Mouse (Mus musculus) neural tube, embryonic 15.5 days (tissue): ENCODE data around the gene Vegfb. TPM values are rescaled to one million over a fixed set of nuclear protein-coding genes. Genes with fewer than 3 reads are reported as not detected.

Source experiments
- ATAC-seq: fragments of 200-750 bp; cut with Nextera tagmentation; 2 replicates; pipeline ENCODE4 v1.8.0; 2017; ENCODE audit warnings: mild to moderate bottlenecking, moderate TSS enrichment, moderate library complexity; ENCODE audit not compliant: low FRiP score
- H3K27ac ChIP-seq: fragments of 300-500 bp; sonication (generic); replicated peaks from 2 replicates; pipeline ENCODE4 v1.5.1; 2015; ENCODE audit warnings: mild to moderate bottlenecking, inconsistent platforms
- H3K27me3 ChIP-seq: fragments of 300-500 bp; sonication (generic); replicated peaks from 2 replicates; pipeline ENCODE4 v1.6.1; 2015; ENCODE audit warnings: inconsistent platforms
- H3K36me3 ChIP-seq: fragments of 300-500 bp; sonication (generic); 2 replicates; pipeline ENCODE4 v1.6.1; 2015; ENCODE audit warnings: inconsistent platforms
- H3K4me1 ChIP-seq: fragments of 300-500 bp; sonication (generic); 2 replicates; pipeline ENCODE4 v1.6.1; 2015; ENCODE audit warnings: inconsistent platforms
- H3K4me2 ChIP-seq: fragments of 300-500 bp; sonication (generic); 2 replicates; pipeline ENCODE4 v1.6.1; 2015; ENCODE audit warnings: inconsistent platforms, mild to moderate bottlenecking, moderate library complexity
- H3K4me3 ChIP-seq: fragments of 300-500 bp; sonication (generic); replicated peaks from 2 replicates; pipeline ENCODE4 v1.5.1; 2015; ENCODE audit warnings: mild to moderate bottlenecking, inconsistent platforms
- H3K9ac ChIP-seq: fragments of 300-500 bp; sonication (generic); replicated peaks from 2 replicates; pipeline ENCODE4 v1.6.1; 2015; ENCODE audit warnings: mild to moderate bottlenecking, inconsistent platforms
- H3K9me3 ChIP-seq: fragments of 300-500 bp; sonication (generic); replicated peaks from 2 replicates; pipeline ENCODE4 v1.6.1; 2016; ENCODE audit warnings: inconsistent platforms
- WGBS: fragments of 180-500 bp; shearing (Covaris S2); methylation state at CpG from one replicate; pipeline ENCODE4 v1.1.7; 2015; ENCODE audit warnings: mixed read lengths; 5-methylcytosine and 5-hydroxymethylcytosine counted together
- polyA plus RNA-seq: library from polyadenylated mRNA; unstranded; fragments of >200 nt; fragmentation: Nextera tagmentation; extraction: Ambion mirVana; gene quantifications from 2 replicates; pipeline ENCODE4 v1.2.1, GENCODE M21; 2015

Gene Vegfb
- polyA plus RNA-seq, 1 experiment from 2014 or later, result 83.1 TPM

- no peaks in the 10 kb centered on the region for H3K9me3 ChIP-seq
- peak overlapping the region; percentile 44; the same call in 1 of the 2 replicates for H3K9ac ChIP-seq
- 10% methylated on average over 15 of the region's 15 CpGs for WGBS
- no peak for ATAC-seq
- no peaks in the 10 kb centered on the region for H3K36me3 ChIP-seq
- H3K27ac ChIP-seq, result no peak overlapping the region
- peak overlapping the region; percentile 45 for H3K4me3 ChIP-seq
- peak overlapping the region; percentile 57 for H3K4me2 ChIP-seq
- peaks cover 12% of the 10 kb centered on the region for H3K27me3 ChIP-seq
- H3K4me1 ChIP-seq, result peaks cover 27% of the 10 kb centered on the region
Observed at GRCm38 (mm10) chr19:6968491-6969271, 18.8 kb downstream of the Vegfb start.

- ATAC-seq, result no peak
- WGBS, result 86% methylated on average over 10 of the region's 10 CpGs
- no peak overlapping the region for H3K27ac ChIP-seq
- peaks cover 16% of the 10 kb centered on the region; the same call in 1 of the 2 replicates for H3K36me3 ChIP-seq
- no peaks in the 10 kb centered on the region for H3K27me3 ChIP-seq
- no peak overlapping the region for H3K9ac ChIP-seq
- H3K9me3 ChIP-seq, result no peaks in the 10 kb centered on the region
- no peak overlapping the region for H3K4me3 ChIP-seq
- no peak overlapping the region for H3K4me2 ChIP-seq
- H3K4me1 ChIP-seq, result peaks cover 18% of the 10 kb centered on the region
Observed at GRCm38 (mm10) chr19:6956461-6956860, 31.0 kb downstream of the Vegfb start.

- no peak overlapping the region for H3K4me2 ChIP-seq
- no peaks in the 10 kb centered on the region for H3K27me3 ChIP-seq
- H3K4me3 ChIP-seq, result no peak overlapping the region
- H3K9me3 ChIP-seq, result no peaks in the 10 kb centered on the region
- H3K27ac ChIP-seq, result no peak overlapping the region
- WGBS, result 91% methylated on average over 7 of the region's 7 CpGs
- peaks cover 16% of the 10 kb centered on the region; the same call in 1 of the 2 replicates for H3K36me3 ChIP-seq
- no peak overlapping the region for H3K9ac ChIP-seq
- H3K4me1 ChIP-seq, result peaks cover 18% of the 10 kb centered on the region
- ATAC-seq, result no peak
Observed at GRCm38 (mm10) chr19:6955424-6955823, 32.0 kb downstream of the Vegfb start.

- 58% methylated on average over 9 of the region's 9 CpGs for WGBS
- Histone ChIP-seq H3K27ac (no peak overlapping the region), H3K9ac (no peak overlapping the region), H3K27me3 (no peaks in the 10 kb centered on the region), H3K9me3 (no peaks in the 10 kb centered on the region), H3K4me3 (no peak overlapping the region), H3K4me1 (peaks cover 32% of the 10 kb centered on the region), H3K36me3 (peaks cover 13% of the 10 kb centered on the region; the same call in 1 of the 2 replicates), H3K4me2 (no peak overlapping the region)
- ATAC-seq, result no peak
Observed at GRCm38 (mm10) chr19:6954046-6954445, 33.4 kb downstream of the Vegfb start.

GRCm38 (mm10) chr19:6952712-6953037, 34.8 kb downstream of the Vegfb start:
- peak overlapping the region; percentile 56 for H3K4me3 ChIP-seq
- no peaks in the 10 kb centered on the region for H3K9me3 ChIP-seq
- H3K4me1 ChIP-seq, result peaks cover 33% of the 10 kb centered on the region
- peak overlapping the region; percentile 90 for H3K27ac ChIP-seq
- 42% methylated on average over 3 of the region's 3 CpGs for WGBS
- H3K4me2 ChIP-seq, result peak overlapping the region; percentile 99
- peaks cover 11% of the 10 kb centered on the region; the same call in 1 of the 2 replicates for H3K36me3 ChIP-seq
- ATAC-seq, result no peak
- H3K9ac ChIP-seq, result peak overlapping the region; percentile 58
- H3K27me3 ChIP-seq, result no peaks in the 10 kb centered on the region

GRCm38 (mm10) chr19:6951994-6952711, 35.3 kb downstream of the Vegfb start:
- Histone ChIP-seq H3K9ac (peak overlapping the region; percentile 58), H3K27ac (peak overlapping the region; percentile 90), H3K4me3 (peak overlapping the region; percentile 56), H3K4me2 (peak overlapping the region; percentile 99), H3K9me3 (no peaks in the 10 kb centered on the region), H3K4me1 (peaks cover 33% of the 10 kb centered on the region), H3K36me3 (peaks cover 11% of the 10 kb centered on the region; the same call in 1 of the 2 replicates), H3K27me3 (no peaks in the 10 kb centered on the region)
- WGBS, result 4% methylated on average over 31 of the region's 31 CpGs
- peak; percentile 33 for ATAC-seq

- ATAC-seq, result peak; percentile 88
- H3K9me3 ChIP-seq, result no peaks in the 10 kb centered on the region
- peaks cover 33% of the 10 kb centered on the region for H3K4me1 ChIP-seq
- peak overlapping the region; percentile 99 for H3K4me2 ChIP-seq
- under 1% methylated on average over 35 of the region's 35 CpGs for WGBS
- peak overlapping the region; percentile 58 for H3K9ac ChIP-seq
- H3K27me3 ChIP-seq, result no peaks in the 10 kb centered on the region
- H3K4me3 ChIP-seq, result peak overlapping the region; percentile 56
- peak overlapping the region; percentile 90 for H3K27ac ChIP-seq
- H3K36me3 ChIP-seq, result peaks cover 15% of the 10 kb centered on the region; the same call in 1 of the 2 replicates
Observed at GRCm38 (mm10) chr19:6951381-6951968, 36.0 kb downstream of the Vegfb start.

GRCm38 (mm10) chr19:6950613-6951153, 36.8 kb downstream of the Vegfb start:
- Histone ChIP-seq H3K27ac (peak overlapping the region; percentile 90), H3K36me3 (peaks cover 18% of the 10 kb centered on the region; the same call in 1 of the 2 replicates), H3K4me2 (peak overlapping the region; percentile 99), H3K9me3 (no peaks in the 10 kb centered on the region), H3K27me3 (no peaks in the 10 kb centered on the region), H3K4me1 (peaks cover 33% of the 10 kb centered on the region), H3K4me3 (peak overlapping the region; percentile 56), H3K9ac (peak overlapping the region; percentile 58)
- under 1% methylated on average over 28 of the region's 28 CpGs for WGBS
- peak; percentile 70 for ATAC-seq

- ATAC-seq, result 0 out of 2 replicates have a peak, but pooled peaks have one; percentile 0
- H3K27ac ChIP-seq, result peak overlapping the region; percentile 90
- no peaks in the 10 kb centered on the region for H3K27me3 ChIP-seq
- H3K9me3 ChIP-seq, result no peaks in the 10 kb centered on the region
- H3K4me3 ChIP-seq, result peak overlapping the region; percentile 56
- H3K9ac ChIP-seq, result peak overlapping the region; percentile 58
- peak overlapping the region; percentile 99 for H3K4me2 ChIP-seq
- WGBS, result 53% methylated on average over 5 of the region's 5 CpGs
- peaks cover 33% of the 10 kb centered on the region for H3K4me1 ChIP-seq
- peaks cover 14% of the 10 kb centered on the region; the same call in 1 of the 2 replicates for H3K36me3 ChIP-seq
Observed at GRCm38 (mm10) chr19:6949951-6950350, 37.5 kb downstream of the Vegfb start.

- ATAC-seq, result no peak
- Histone ChIP-seq H3K27me3 (no peaks in the 10 kb centered on the region), H3K9ac (no peak overlapping the region), H3K4me3 (no peak overlapping the region), H3K27ac (no peak overlapping the region), H3K4me2 (peak overlapping the region; percentile 99), H3K4me1 (peaks cover 33% of the 10 kb centered on the region), H3K9me3 (no peaks in the 10 kb centered on the region), H3K36me3 (peaks cover 11% of the 10 kb centered on the region; the same call in 1 of the 2 replicates)
- 88% methylated on average over 5 of the region's 5 CpGs for WGBS
Observed at GRCm38 (mm10) chr19:6949532-6949931, 37.9 kb downstream of the Vegfb start.

- ATAC-seq, result no peak
- H3K9ac ChIP-seq, result no peak overlapping the region
Observed at GRCm38 (mm10) chr19:6948186-6948585, 39.3 kb downstream of the Vegfb start.

More at GRCm38 (mm10) chr19:6948186-6948585, 39.3 kb downstream of the Vegfb start:
- no peak overlapping the region for H3K4me2 ChIP-seq
- peaks cover 38% of the 10 kb centered on the region for H3K4me1 ChIP-seq
- H3K9me3 ChIP-seq, result no peaks in the 10 kb centered on the region
- no peak overlapping the region for H3K4me3 ChIP-seq
- H3K36me3 ChIP-seq, result peaks cover 11% of the 10 kb centered on the region; the same call in 1 of the 2 replicates
- H3K27me3 ChIP-seq, result no peaks in the 10 kb centered on the region
- WGBS, result 74% methylated on average over 4 of the region's 4 CpGs
- no peak overlapping the region for H3K27ac ChIP-seq
